Comparison of ENCODE assay signal across 19 mouse cellular contexts in genomic region chr15:11075726-11076361, GRCm38 (mm10). TPM values are rescaled to one million over a fixed set of nuclear protein-coding genes. Genes with fewer than 3 reads are reported as not detected.
"Had no signal": no experiment of that assay in that cellular context is flagged by ENCODE, and none has a peak within 500 bp of the region (broad histone marks: within the 10 kb centered on the region; RNA-seq: fewer than 3 reads in every experiment).

No protein-coding gene starts in this region.

- DNase-seq: lung, adult 18-20 months; lung, embryonic 14.5 days; lung, postnatal 10 days; lung, postnatal 36 days; midbrain, embryonic 14.5 days; retina, postnatal 1 day; right cerebral cortex, adult 18-20 months; right cerebral cortex, postnatal 25 days; right cerebral cortex, postnatal 4 days; spleen, adult 18-20 months; thymus, adult 18-20 months; thymus, postnatal 14 days; thymus, postnatal 36 days had no signal

- H3K9me3 ChIP-seq: megakaryocyte, embryonic 14.5 days; midbrain, embryonic 12.5 days; neural tube, embryonic 12.5 days had no signal

- H3K4me2 ChIP-seq: lung, embryonic 14.5 days; midbrain, embryonic 12.5 days; neural tube, embryonic 12.5 days had no signal

- H3K4me3 ChIP-seq: megakaryocyte, embryonic 14.5 days; midbrain, embryonic 12.5 days; neural tube, embryonic 12.5 days had no signal

- H3K36me3 ChIP-seq: midbrain, embryonic 12.5 days; neural tube, embryonic 12.5 days had no signal

- H3K27me3 ChIP-seq: megakaryocyte, embryonic 14.5 days; midbrain, embryonic 12.5 days; neural tube, embryonic 12.5 days had no signal

- H3K27ac ChIP-seq: macrophage; midbrain, embryonic 12.5 days; neural tube, embryonic 12.5 days had no signal

- H3K9ac ChIP-seq: lung, embryonic 14.5 days; midbrain, embryonic 12.5 days; neural tube, embryonic 12.5 days had no signal

- H3K4me1 ChIP-seq: megakaryocyte, embryonic 14.5 days; midbrain, embryonic 12.5 days; neural tube, embryonic 12.5 days had no signal

RNA-seq across cellular contexts. Expression of gene Rxfp3, which starts 38.1 kb away (rescaled TPM):
- polyA plus RNA-seq: liver, embryonic 16.5 days; macrophage; small intestine, adult 2 months had no signal
